Mouse (Mus musculus): ENCODE results near the gene Mpg. TPM values are rescaled to one million over a fixed set of nuclear protein-coding genes. Genes with fewer than 3 reads are reported as not detected.

Mpg gene
- total RNA-seq, 2 experiments from 2014 or later: 4.5 to 5.0 TPM

Other genes with a start within 250 kb of the Mpg start
- 1 to 10 TPM in 1 of 2 experiments, not detected in 1; 1.6 TPM for gene Nsg2, start 226.0 kb upstream of the Mpg start, total RNA-seq (2021)
- gene Il9r, start 26.2 kb upstream of the Mpg start, total RNA-seq (2021): not detected
- 10 to 100 TPM in 1 of 2 experiments, 1 to 10 TPM in 1; 9.8 to 10.7 TPM for gene Snrnp25, start 21.1 kb upstream of the Mpg start, total RNA-seq (2021)
- 10 to 100 TPM; 15.6 to 19.5 TPM for gene Rhbdf1, start 4.2 kb upstream of the Mpg start, total RNA-seq (2021)
- gene Nprl3, start 41.2 kb downstream of the Mpg start, total RNA-seq (2021): 10 to 100 TPM; 20.2 to 26.1 TPM
- gene Hba-x, start 49.9 kb downstream of the Mpg start, total RNA-seq (2021): not detected
- gene Hba-a1, start 57.0 kb downstream of the Mpg start, total RNA-seq (2021): 100 to 1,000 TPM; 252 to 350 TPM
- not detected for gene Hbq1b, start 60.5 kb downstream of the Mpg start, total RNA-seq (2021)
- gene Hba-a2, start 70.0 kb downstream of the Mpg start, total RNA-seq (2021): 100 to 1,000 TPM; 195 to 294 TPM
- not detected for gene Hbq1a, start 73.6 kb downstream of the Mpg start, total RNA-seq (2021)
- 1 to 10 TPM; 3.6 to 4.3 TPM for gene Sh3pxd2b, start 121.3 kb downstream of the Mpg start, total RNA-seq (2021)
- 10 to 100 TPM in 1 of 2 experiments, 1 to 10 TPM in 1; 9.0 to 11.2 TPM for gene Ubtd2, start 228.9 kb downstream of the Mpg start, total RNA-seq (2021)

Data from gastrocnemius, postnatal 36 days (tissue).